Mouse (Mus musculus): ENCODE results near the gene Tomt. TPM values are rescaled to one million over a fixed set of nuclear protein-coding genes. Genes with fewer than 3 reads are reported as not detected.

The Tomt gene
- polyA plus RNA-seq (2012; rRNA removed), result 0.07 TPM in 2 replicates

DNA sequence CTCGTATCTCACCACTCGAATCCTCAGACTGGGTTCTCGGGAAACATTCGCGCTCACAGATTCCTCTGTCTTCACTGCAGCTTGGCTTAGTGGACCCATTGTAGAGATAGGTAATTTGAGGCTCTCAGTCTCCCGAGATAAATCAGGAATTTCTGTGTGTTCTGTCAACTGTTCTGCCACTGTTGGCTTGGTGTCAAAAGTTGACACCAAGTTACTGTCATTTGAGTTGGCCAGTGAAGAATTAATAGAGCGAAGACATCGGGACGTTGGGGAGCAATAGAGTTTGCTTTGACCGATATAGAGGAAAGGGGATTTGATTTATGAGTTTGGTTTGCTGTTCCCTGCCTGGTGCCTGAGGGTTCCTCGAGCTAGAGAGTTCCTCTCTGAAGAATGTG lies at the start of gene Tomt:
Tomt (minus strand) TSS at position 73 of the 395 bp plus-strand sequence.

GRCm38 (mm10) chr7:101933751-101934240 lies 27.6 kb upstream of the Tomt start, which contains the start of the genes Lrrc51 and Numa1:
Gene Lrrc51 (minus strand): TSS chr7:101933895.
Gene Numa1 (plus strand): TSS chr7:101934111.

DNA sequence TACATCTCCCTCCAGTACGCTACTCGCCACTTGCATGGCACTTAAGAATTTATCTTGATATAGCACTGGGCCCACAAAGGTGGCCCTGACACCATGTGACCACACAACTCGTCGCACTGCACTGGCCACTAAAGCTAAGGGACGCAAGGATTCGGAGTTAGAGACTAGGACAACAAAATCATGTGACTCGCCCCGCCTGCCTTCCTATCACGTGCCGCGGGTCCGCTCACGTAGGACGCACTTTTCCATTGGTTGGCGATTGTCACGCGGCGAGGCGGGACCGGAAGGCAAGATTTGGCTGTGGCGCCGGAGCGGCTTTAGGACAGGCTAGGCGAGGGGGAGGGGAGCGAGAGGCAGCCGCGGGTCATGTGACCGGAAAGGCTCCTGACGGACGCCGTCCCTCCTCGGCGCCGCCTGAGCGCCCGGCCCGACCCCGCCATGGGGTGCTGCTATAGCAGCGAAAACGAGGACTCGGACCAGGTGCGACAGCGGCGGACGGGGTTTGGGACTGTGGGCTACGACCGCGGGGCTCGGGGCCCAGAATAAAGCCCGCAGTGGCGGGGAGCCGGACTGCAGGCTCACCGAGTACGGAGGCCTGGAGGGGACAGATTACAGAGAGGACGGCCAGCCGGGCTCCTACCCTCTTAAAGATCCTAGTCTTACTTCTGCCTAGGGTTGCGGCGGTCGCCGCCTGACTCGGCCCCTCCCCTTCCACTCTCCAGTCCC lies 435 bp downstream of the Tomt start, which contains the start of gene Lamtor1:
Lamtor1 (plus strand) TSS at position 344 of the 726 bp plus-strand sequence.

DNA sequence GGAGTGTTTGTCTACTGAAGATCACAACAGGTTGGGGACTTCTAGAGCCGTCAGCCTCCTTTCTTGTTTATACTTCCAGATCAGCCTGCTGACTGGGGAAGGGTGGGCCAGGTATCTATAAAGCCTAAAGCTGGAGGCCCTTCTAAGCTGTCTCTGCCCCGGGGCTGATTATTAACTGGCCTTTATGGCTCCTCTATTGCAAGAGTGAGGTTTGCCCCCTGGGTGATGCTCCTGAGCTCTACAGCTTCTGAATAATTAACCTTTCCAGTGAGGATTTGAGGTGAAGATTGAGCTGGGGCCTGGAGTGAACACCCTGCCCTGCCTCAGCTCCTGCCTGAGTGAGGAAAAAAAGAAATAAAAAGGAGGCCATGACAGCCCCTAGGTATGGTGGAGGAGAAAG lies 35.5 kb downstream of the Tomt start, which contains the start of gene Folr1:
Folr1 (minus strand) TSS at position 160 of the 400 bp plus-strand sequence.

GRCm38 (mm10) chr7:101863415-101863814 lies 42.7 kb downstream of the Tomt start, which contains the start of gene Anapc15:
Gene Anapc15 (plus strand): TSS chr7:101863715.

GRCm38 (mm10) chr7:101857094-101857493 lies 49.1 kb downstream of the Tomt start, which contains the start of gene Folr2:
Gene Folr2 (minus strand): TSS chr7:101857194.

Other genes starting within 250 kb of the Tomt start
- 9.7 and 9.8 TPM in 2 replicates for gene Clpb, start 242.7 kb downstream of the Tomt start, polyA plus RNA-seq (2012; rRNA removed)
- gene Phox2a, start 88.0 kb downstream of the Tomt start, polyA plus RNA-seq (2012; rRNA removed), result not detected in 2 replicates
- 8.9 and 10.5 TPM in 2 replicates for gene Inppl1, start 68.1 kb downstream of the Tomt start, polyA plus RNA-seq (2012; rRNA removed)
- gene Folr2, start 49.2 kb downstream of the Tomt start, polyA plus RNA-seq (2012; rRNA removed), result 16.4 and 18.0 TPM in 2 replicates
- gene Anapc15, start 42.6 kb downstream of the Tomt start, polyA plus RNA-seq (2012; rRNA removed), result 30.0 TPM in 2 replicates
- 0.36 and 0.81 TPM in 2 replicates for gene Folr1, start 35.6 kb downstream of the Tomt start, polyA plus RNA-seq (2012; rRNA removed)
- 62.9 and 68.3 TPM in 2 replicates for gene Lamtor1, start 455 bp downstream of the Tomt start, polyA plus RNA-seq (2012; rRNA removed)
- gene Lrrc51, start 27.5 kb upstream of the Tomt start, polyA plus RNA-seq (2012; rRNA removed), result 3.7 and 4.5 TPM in 2 replicates
- 17.2 and 21.1 TPM in 2 replicates for gene Numa1, start 27.8 kb upstream of the Tomt start, polyA plus RNA-seq (2012; rRNA removed)
- 31.9 and 35.6 TPM in 2 replicates for gene Il18bp, start 112.3 kb upstream of the Tomt start, polyA plus RNA-seq (2012; rRNA removed)
- gene Rnf121, start 159.1 kb upstream of the Tomt start, polyA plus RNA-seq (2012; rRNA removed), result 17.7 and 20.7 TPM in 2 replicates
- 8.8 and 12.2 TPM in 2 replicates for gene Xndc1, start 159.2 kb upstream of the Tomt start, polyA plus RNA-seq (2012; rRNA removed)
- 1.00 and 1.0 TPM in 2 replicates for gene Xntrpc, start 159.4 kb upstream of the Tomt start, polyA plus RNA-seq (2012; rRNA removed)
- gene Trpc2, start 176.8 kb upstream of the Tomt start, polyA plus RNA-seq (2012; rRNA removed), result 0.10 TPM in 1 of 2 replicates, not detected in the other
- gene Art1, start 195.4 kb upstream of the Tomt start, polyA plus RNA-seq (2012; rRNA removed), result 0.02 and 0.07 TPM in 2 replicates
- gene Art5, start 203.1 kb upstream of the Tomt start, polyA plus RNA-seq (2012; rRNA removed), result 0.02 and 0.10 TPM in 2 replicates
- 0.01 TPM in 1 of 2 replicates, not detected in the other for gene Chrna10, start 210.5 kb upstream of the Tomt start, polyA plus RNA-seq (2012; rRNA removed)